Mouse (Mus musculus) left cerebral cortex, adult 8-10 months (tissue): Measurements from ENCODE around the gene Wnt7a. TPM values are rescaled to one million over a fixed set of nuclear protein-coding genes. Genes with fewer than 3 reads are reported as not detected.

ENCODE experiments used
- DNase-seq, 2 experiments: peaks; one replicate each; pipeline ENCODE4 v3.0.0; 2022; ENCODE audit warnings: low spot score in 2 of 2
- total RNA-seq, 4 experiments: library from RNA; stranded (reverse); gene quantifications; 2 replicates each; pipeline ENCODE4 v1.2.4; 2022

Gene Wnt7a
- total RNA-seq, 4 experiments from 2014 or later, result 11.8 to 18.2 (median 15.8) TPM

DNA sequence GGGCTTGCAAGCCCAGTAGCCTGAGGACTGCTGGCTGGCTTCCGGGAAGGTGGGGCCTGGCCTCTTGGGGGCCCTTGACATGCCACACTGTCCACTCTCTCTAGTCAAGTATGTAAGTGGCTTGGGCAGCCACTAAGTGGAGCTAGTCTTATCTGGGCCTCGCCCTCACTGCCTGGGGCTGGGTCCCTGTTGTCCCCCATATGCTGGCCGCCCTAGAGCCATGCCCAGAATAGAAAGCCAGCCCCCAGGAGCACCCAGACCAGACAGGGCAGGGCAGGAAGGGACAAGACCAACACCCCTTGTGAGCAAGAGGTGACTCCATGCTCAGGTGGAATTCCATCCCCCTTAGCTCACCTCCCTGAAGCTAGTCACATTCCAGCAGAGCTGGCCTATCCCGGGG, 22.0 kb downstream of the Wnt7a start:
- DNase-seq, result no peak

- DNase-seq, result no peak
Measured at GRCm38 (mm10) chr6:91384415-91384814, 26.7 kb downstream of the Wnt7a start.

GRCm38 (mm10) chr6:91383871-91384270, 27.3 kb downstream of the Wnt7a start:
- no peak for DNase-seq

GRCm38 (mm10) chr6:91383303-91383702, 27.9 kb downstream of the Wnt7a start:
- no peak for DNase-seq

DNA sequence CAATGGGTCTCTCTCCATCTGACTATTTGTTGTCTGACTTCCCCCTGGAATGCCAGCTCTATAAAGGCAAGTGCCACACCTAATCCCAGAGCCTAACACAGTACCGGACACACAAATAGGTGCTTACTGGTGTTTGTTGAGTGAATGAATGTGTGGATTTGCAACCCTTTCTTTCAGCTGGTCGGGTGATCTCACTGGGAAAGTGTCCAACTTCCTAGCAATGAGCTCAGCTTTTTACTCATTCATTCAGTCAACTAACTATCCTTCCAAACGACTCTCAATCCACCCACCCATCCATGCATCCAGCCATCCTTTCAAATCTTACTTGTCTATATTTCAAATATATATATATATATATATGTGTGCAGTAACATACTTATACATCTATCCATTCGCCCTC, 31.3 kb downstream of the Wnt7a start:
- no peak for DNase-seq

- DNase-seq, result no peak
Measured at GRCm38 (mm10) chr6:91379266-91379665, 31.9 kb downstream of the Wnt7a start.

DNA sequence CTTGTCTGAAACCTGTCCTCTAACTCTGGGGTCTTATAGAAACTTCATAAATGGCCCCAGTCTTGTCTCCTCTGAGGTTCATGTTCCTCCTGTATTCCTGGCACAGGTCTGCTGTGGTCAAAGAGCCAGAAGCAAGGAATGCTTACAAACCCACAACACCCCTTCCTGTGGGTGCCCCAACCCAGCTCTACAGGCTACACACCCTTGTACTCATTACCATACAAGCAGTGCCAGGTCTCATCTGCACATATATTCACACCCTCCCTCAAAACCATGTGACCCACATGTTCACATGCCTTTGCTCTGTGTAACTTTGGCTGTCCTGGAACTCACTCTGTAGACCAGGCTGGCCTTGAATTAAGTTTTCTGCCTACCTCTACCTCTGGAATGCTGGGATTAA, 38.2 kb downstream of the Wnt7a start:
- no peak for DNase-seq

- no peak for DNase-seq
Measured at GRCm38 (mm10) chr6:91372586-91372971, 38.6 kb downstream of the Wnt7a start.

GRCm38 (mm10) chr6:91371912-91372585, 39.1 kb downstream of the Wnt7a start:
- DNase-seq, result no peak

DNA sequence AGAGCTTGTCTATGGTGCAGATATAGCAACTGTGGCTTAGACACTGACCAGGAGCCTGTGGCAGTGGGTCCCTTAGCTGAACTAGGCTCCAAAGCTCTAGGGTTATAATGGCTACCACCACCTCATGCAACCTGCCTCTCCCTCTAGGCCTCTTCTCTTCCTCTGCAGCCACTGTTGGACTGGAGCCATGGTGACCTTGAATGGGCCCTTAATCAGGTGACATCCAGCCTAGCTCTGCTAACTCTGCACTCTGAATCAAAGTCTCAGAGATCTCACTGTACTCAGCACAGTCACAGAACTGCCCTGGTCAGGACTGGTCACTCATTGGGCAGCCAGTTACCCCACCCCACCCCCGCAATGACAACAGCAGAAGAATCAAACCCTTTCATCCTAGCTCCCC, 44.4 kb downstream of the Wnt7a start:
- DNase-seq, result no peak

DNA sequence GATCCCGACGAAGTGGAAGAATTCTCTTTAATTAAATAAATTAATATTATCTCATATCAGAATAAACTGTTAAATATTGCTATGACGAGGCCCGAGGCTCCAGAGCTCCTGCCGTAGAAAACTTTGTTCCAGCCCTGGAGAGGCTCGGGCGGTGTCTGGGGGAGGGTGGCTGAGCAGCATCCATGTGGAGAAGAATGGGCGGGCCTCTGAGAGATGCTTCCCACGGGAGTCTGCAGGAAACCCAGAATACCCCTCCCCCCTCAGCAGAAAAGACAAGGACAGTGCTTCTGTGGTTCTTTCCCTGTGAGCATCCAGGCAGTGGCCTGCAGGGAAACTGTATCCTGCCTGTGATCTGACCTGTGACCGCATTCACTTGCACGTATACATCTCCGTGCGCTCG, 45.7 kb downstream of the Wnt7a start:
- DNase-seq, result no peak

- no peak for DNase-seq
Measured at GRCm38 (mm10) chr6:91362756-91363155, 48.4 kb downstream of the Wnt7a start.

DNA sequence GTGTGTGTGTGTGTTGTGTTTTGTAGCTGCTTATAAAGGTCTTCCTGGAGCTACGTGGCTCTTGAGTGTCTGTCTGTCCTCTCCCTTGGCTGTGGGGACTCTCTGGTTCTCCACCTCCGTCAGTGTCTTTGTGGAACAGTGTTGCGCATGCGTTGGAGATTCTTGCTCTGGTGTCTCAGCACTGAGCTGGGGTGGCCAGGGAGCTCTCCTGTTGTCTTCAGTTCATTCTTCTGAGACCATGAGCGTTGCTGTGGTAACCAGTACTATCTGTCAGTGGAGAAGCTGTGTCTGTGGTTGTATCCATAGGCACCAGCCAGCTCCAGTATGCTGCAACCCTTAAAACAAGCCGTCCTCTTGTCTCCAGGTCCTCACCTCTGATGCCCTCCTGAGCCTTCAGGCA, 50.2 kb downstream of the Wnt7a start:
- no peak for DNase-seq

- DNase-seq, result no peak
Measured at GRCm38 (mm10) chr6:91360371-91360690, 50.8 kb downstream of the Wnt7a start.

- peak in 1 of 2 experiments; percentile 58 for DNase-seq
Measured at GRCm38 (mm10) chr6:91359672-91360370, 51.3 kb downstream of the Wnt7a start.

DNA sequence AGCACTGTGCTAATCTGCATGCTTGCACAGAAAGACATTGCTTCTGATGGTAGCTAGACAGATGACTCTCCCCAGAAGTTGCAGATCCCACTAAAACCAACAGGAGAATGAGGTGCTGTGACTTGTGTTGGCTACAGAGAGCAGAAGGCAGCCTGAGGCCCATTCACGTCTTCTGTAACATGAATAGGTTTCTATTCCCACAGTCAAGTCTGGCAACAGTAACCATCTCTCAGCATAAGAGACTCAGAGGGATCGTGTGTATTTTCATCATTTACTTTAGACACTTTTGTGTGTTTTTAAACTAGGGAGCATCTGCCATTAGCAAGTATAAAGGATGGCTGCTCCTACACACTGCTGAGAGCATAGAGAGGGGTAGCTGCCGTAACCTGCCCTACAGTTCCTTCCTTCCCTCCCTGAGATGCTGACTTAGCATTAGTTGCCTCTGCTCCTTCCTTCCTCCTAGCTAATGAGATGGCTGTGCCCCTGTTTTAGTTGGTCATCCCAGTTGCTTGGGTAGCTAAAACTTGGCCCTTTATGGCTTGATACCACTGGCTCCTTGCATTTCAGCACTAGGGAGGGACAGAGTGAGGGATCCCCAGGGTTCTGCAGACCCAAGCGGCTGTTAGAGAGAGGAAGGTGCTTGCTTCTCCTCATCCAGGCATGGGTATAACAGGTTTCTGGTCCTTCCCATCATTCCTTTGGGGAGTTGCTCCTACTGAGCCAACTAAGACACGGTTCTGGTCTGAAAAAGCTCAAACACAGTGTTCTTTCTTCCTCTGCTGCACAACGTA, 52.1 kb downstream of the Wnt7a start:
- no peak for DNase-seq

DNA sequence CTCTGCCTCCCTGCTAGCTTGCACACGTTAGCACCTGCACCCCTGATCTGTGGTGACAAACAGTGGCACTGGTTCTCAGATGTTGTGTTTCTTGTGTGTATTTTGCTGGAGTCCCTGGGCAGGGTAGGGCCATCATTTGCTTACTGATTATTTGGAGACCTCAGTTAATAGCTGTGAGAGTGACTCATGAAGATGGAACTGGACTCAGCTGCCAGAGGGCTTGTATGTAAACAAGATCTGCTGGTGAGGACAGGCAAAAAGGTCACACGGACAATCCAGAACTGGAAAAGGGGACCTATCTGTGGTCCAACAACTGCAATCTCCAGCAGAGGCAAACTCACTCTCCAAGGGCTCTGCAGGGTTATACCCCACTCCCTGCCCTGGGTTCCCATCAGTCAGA, 52.8 kb downstream of the Wnt7a start:
- DNase-seq, result no peak

GRCm38 (mm10) chr6:91357238-91357876, 53.8 kb downstream of the Wnt7a start:
- DNase-seq, result no peak

DNA sequence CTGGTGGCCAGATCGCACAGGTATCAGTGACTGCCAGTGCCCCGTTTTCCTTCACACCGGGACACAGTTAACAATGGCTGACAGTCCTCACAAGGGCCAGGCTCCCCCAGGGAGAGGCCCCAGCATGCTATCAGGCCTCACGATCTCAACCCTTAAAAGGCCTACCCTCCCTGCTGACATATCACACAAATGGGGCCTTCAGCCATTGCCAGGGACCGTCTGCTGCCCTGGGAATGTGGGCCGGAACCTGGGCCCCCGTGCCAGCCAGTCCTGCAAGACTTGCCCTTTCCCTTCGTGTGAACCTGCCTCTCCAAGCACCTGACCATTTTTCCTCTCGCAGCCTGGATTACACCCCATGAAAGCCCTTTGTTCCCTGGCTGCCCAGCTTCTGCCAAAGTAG, 61.5 kb downstream of the Wnt7a start:
- no peak for DNase-seq

DNA sequence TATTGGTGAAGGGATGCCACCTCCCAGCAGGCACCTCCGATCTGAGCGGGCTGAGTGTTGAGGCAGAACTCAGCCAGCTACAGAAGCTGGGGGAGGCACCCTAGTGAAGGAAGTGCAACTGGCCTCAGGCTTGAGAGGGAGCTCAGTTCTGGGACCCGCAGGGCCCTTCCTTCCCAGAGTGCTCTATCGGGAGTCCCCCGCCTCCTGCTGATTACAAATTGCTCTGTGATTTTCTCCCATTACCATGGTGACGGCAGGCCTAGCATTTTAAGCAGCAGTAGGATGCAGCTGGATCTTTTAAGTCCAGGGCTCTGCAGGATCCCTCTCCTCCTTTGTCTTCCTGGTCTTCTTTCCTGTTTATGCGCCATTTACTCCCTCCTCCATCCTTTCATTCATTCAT, 63.4 kb downstream of the Wnt7a start:
- DNase-seq, result peak in 1 of 2 experiments; percentile 39

- no peak for DNase-seq
Measured at GRCm38 (mm10) chr6:91346906-91347156, 64.3 kb downstream of the Wnt7a start.
